Comparison of ENCODE assay signal across 23 mouse cellular contexts in the genomic region with DNA sequence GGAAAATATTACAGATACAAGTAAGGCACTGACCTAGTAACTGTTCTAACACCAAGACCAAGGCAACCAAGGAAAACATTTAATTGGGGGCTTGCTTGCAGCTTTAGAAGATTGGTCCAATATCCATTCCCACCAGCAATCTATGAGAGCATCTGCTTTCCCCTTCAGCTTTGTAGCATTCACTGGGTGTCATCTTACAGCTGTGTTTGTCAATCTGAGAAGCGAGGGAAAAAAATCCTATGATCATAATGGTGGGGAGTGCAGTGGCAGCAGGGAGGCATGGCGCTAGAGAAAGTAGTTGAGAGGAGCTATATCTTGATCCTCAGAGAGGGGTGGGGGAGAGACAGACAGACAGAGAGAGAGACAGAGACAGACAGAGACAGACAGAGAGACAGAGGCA. TPM values are rescaled to one million over a fixed set of nuclear protein-coding genes. Genes with fewer than 3 reads are reported as not detected.
A peak's percentile ranks its signal among the peaks of the same experiment; 100 is the strongest.
DNase-seq lines count a peak whose midpoint lies in the region; ATAC-seq and TF ChIP-seq lines count a peak whose summit lies in the region.
"Had no signal": no experiment of that assay in that cellular context is flagged by ENCODE, and none has a peak within 500 bp of the region (broad histone marks: within the 10 kb centered on the region; RNA-seq: fewer than 3 reads in every experiment).

No protein-coding gene starts in this region.

- H3ac ChIP-seq in C2C12 (ENCODE audit: control insufficient read depth, insufficient read length, low read depth) (no peak overlapping the region), myocyte (ENCODE audit: control insufficient read depth, insufficient read length) (no peak overlapping the region)

- intact Hi-C loops in heart, postnatal 25 days (cut with DNase I) = no loop called here

- TF ChIP-seq CTCF in C2C12 (IDR thresholded peaks at IDR 0.05; ENCODE audit: control insufficient read depth, insufficient read depth, insufficient read length) = no peak

- H3K9me3 ChIP-seq in embryonic facial prominence, embryonic 14.5 days (ENCODE audit: control insufficient read depth, low read length) = no peaks in the 10 kb centered on the region
- H3K9me3 ChIP-seq in embryonic facial prominence, embryonic 10.5 days = no peaks in the 10 kb centered on the region
- no peaks in the 10 kb centered on the region for H3K9me3 ChIP-seq in heart, embryonic 10.5 days
- H3K9me3 ChIP-seq: G1E had no signal

- no peaks in the 10 kb centered on the region for H3K79me2 ChIP-seq in C2C12 (ENCODE audit: control insufficient read depth, insufficient read depth)
- no peaks in the 10 kb centered on the region for H3K79me2 ChIP-seq in myocyte (ENCODE audit: control insufficient read depth, insufficient read depth)

- ATAC-seq in embryonic facial prominence, embryonic 14.5 days (ENCODE audit: low read depth) = no peak
- ATAC-seq: activated CD4-positive, CD25-positive, alpha-beta regulatory T cell, adult 4 months; CD4-positive, CD25-positive, alpha-beta regulatory T cell, adult 4 months; Patski had no signal

- no peak overlapping the region for H3K4me3 ChIP-seq in embryonic facial prominence, embryonic 14.5 days (ENCODE audit: low read depth, low read length)
- H3K4me3 ChIP-seq in embryonic facial prominence, embryonic 10.5 days = no peak overlapping the region
- no peak overlapping the region for H3K4me3 ChIP-seq in heart, embryonic 10.5 days
- H3K4me3 ChIP-seq in C2C12 (ENCODE audit: insufficient read depth, poor library complexity, severe bottlenecking) = no peak overlapping the region
- H3K4me3 ChIP-seq in myocyte = no peak overlapping the region

- H3K4me2 ChIP-seq in embryonic facial prominence, embryonic 14.5 days (ENCODE audit: low read depth, low read length) = no peak overlapping the region
- H3K4me2 ChIP-seq in myocyte (ENCODE audit: low read depth) = no peak overlapping the region

- no peak for TF ChIP-seq POLR2A in myocyte (IDR thresholded peaks at IDR 0.05; ENCODE audit: insufficient read length, low read depth)

- H3K27me3 ChIP-seq in embryonic facial prominence, embryonic 14.5 days (replicated peaks; ENCODE audit: control insufficient read depth, insufficient read depth, low read length) = no peaks in the 10 kb centered on the region
- H3K27me3 ChIP-seq in embryonic facial prominence, embryonic 10.5 days (replicated peaks; ENCODE audit: low read depth, poor library complexity, severe bottlenecking) = no peaks in the 10 kb centered on the region
- H3K27me3 ChIP-seq in heart, embryonic 10.5 days (ENCODE audit: insufficient read depth, poor library complexity, severe bottlenecking) = no peaks in the 10 kb centered on the region
- no peaks in the 10 kb centered on the region for H3K27me3 ChIP-seq in C2C12 (ENCODE audit: control insufficient read depth, insufficient read depth, insufficient read length)
- H3K27me3 ChIP-seq in myocyte (ENCODE audit: control insufficient read depth, insufficient read depth, insufficient read length) = no peaks in the 10 kb centered on the region
- H3K27me3 ChIP-seq: CH12.LX had no signal

- WGBS in embryonic facial prominence, embryonic 14.5 days = 40% methylated on average over 2 of the region's 2 CpGs
- WGBS in embryonic facial prominence, embryonic 10.5 days = 60% methylated on average over 2 of the region's 2 CpGs
- 64% methylated on average over 2 of the region's 2 CpGs for WGBS in heart, embryonic 10.5 days

- no peaks in the 10 kb centered on the region for H3K79me3 ChIP-seq in C2C12 (ENCODE audit: low read depth)

- H3K36me3 ChIP-seq in embryonic facial prominence, embryonic 14.5 days (ENCODE audit: control insufficient read depth, insufficient read depth, low read length) = no peaks in the 10 kb centered on the region
- no peaks in the 10 kb centered on the region for H3K36me3 ChIP-seq in embryonic facial prominence, embryonic 10.5 days (replicated peaks)
- H3K36me3 ChIP-seq in heart, embryonic 10.5 days = no peaks in the 10 kb centered on the region
- H3K36me3 ChIP-seq in C2C12 (ENCODE audit: control insufficient read depth, insufficient read depth) (no peaks in the 10 kb centered on the region), myocyte (ENCODE audit: control insufficient read depth, insufficient read depth) (no peaks in the 10 kb centered on the region)
- H3K36me3 ChIP-seq: G1E had no signal

- H3K4me1 ChIP-seq in embryonic facial prominence, embryonic 14.5 days (ENCODE audit: control insufficient read depth, insufficient read depth, low read length) = no peaks in the 10 kb centered on the region
- H3K4me1 ChIP-seq in embryonic facial prominence, embryonic 10.5 days = no peaks in the 10 kb centered on the region; the same call in 1 of the 2 replicates
- no peaks in the 10 kb centered on the region for H3K4me1 ChIP-seq in heart, embryonic 10.5 days

- no peak overlapping the region for H3K27ac ChIP-seq in embryonic facial prominence, embryonic 14.5 days (replicated peaks; ENCODE audit: low read depth, low read length)
- no peak overlapping the region for H3K27ac ChIP-seq in embryonic facial prominence, embryonic 10.5 days (replicated peaks)
- H3K27ac ChIP-seq in heart, embryonic 10.5 days = no peak overlapping the region

- H3K9ac ChIP-seq in embryonic facial prominence, embryonic 14.5 days (ENCODE audit: low read depth, low read length) = no peak overlapping the region

- DNase-seq in embryonic facial prominence, embryonic 14.5 days (ENCODE audit: low spot score) = peak; percentile 6
- no peak for DNase-seq in embryonic facial prominence, embryonic 10.5 days (ENCODE audit: low spot score)
- peak; percentile 10 for DNase-seq in heart, embryonic 10.5 days (ENCODE audit: low spot score)
- DNase-seq in heart, postnatal 25 days (ENCODE audit: low spot score) = no peak
- no peak for DNase-seq in spleen, postnatal 36 days (ENCODE audit: low spot score in 2 of 2)
- no peak for DNase-seq in spleen, adult 12 weeks (ENCODE audit: low spot score)
- DNase-seq: adrenal gland, adult 2 months; adrenal gland, adult 8-10 months; adrenal gland, postnatal 10 days; adrenal gland, postnatal 14 days; adrenal gland, postnatal 25 days; adrenal gland, postnatal 36 days; B cell, adult 2 months; cerebellum, adult 11 months; cerebellum, adult 11-12 months; cerebellum, adult 18-20 months had no signal

TF ChIP-seq in C2C12, 6 proteins besides CTCF, POLR2A, EP300 and RAD21:
- TF ChIP-seq MYOD1 (IDR thresholded peaks at IDR 0.05; ENCODE audit: control insufficient read depth, insufficient read length, low read depth) (peak; percentile 60), MYOG (IDR thresholded peaks at IDR 0.05; ENCODE audit: control insufficient read depth, extremely low read depth, insufficient read length) (no peak), MAX (IDR thresholded peaks at IDR 0.05) (no peak)

TF ChIP-seq in myocyte, 11 proteins besides CTCF, POLR2A, EP300 and RAD21:
- TF ChIP-seq TCF12 (IDR thresholded peaks at IDR 0.05; ENCODE audit: insufficient read depth, poor library complexity, severe bottlenecking) (no peak), POLR2AphosphoS2 (IDR thresholded peaks at IDR 0.05; ENCODE audit: insufficient read length, low read depth) (no peak), SRF (IDR thresholded peaks at IDR 0.05; ENCODE audit: control insufficient read depth, insufficient read length, low read depth) (no peak), E2F4 (IDR thresholded peaks at IDR 0.05; ENCODE audit: insufficient read depth) (no peak), CEBPB (IDR thresholded peaks at IDR 0.05; ENCODE audit: insufficient read depth, poor library complexity, severe bottlenecking) (no peak), TCF3 (IDR thresholded peaks at IDR 0.05; ENCODE audit: insufficient read length, low read depth) (no peak), MYOD1 (IDR thresholded peaks at IDR 0.05; ENCODE audit: control insufficient read depth in 1 of 3, insufficient read length in 2 of 3, low read depth in 2 of 3) (peak in 2 of 3 experiments; percentile 58 to 76), USF1 (IDR thresholded peaks at IDR 0.05; ENCODE audit: low read depth) (no peak), REST (IDR thresholded peaks at IDR 0.05; ENCODE audit: insufficient read depth, insufficient read length) (no peak)
TF ChIP-seq in myocyte: peak in this region for 1.

RNA-seq across cellular contexts. Expression of gene Tada1, which starts 36.8 kb away (rescaled TPM):
- 50.9 and 57.2 TPM in 2 replicates for polyA plus RNA-seq in embryonic facial prominence, embryonic 14.5 days (2014; fragmentation: Nextera tagmentation; extraction: Ambion mirVana)
- polyA plus RNA-seq in embryonic facial prominence, embryonic 10.5 days (2016; fragmentation: Nextera tagmentation; extraction: Ambion mirVana) = 62.9 and 64.6 TPM in 2 replicates
- polyA plus RNA-seq in heart, embryonic 10.5 days (2016; fragmentation: Nextera tagmentation; extraction: Ambion mirVana) = 35.6 and 44.5 TPM in 2 replicates
- total RNA-seq in heart, postnatal 25 days (2021) = 10 to 100 TPM; 10.2 to 10.6 TPM
- polyA plus RNA-seq in C2C12 (2012; fragmentation: generic; extraction: Trizol) = 18.5 TPM
- polyA plus RNA-seq in myocyte (2012; fragmentation: generic; extraction: Trizol) = 11.7 TPM

Comparison
In these comparisons a context has a peak if more than half of its experiments do, and no peak if none do; other contexts are left out.
1. DNase-seq: peak in embryonic facial prominence, embryonic 14.5 days (single experiment) and heart, embryonic 10.5 days (single experiment); none in embryonic facial prominence, embryonic 10.5 days (single experiment), heart, postnatal 25 days (single experiment), spleen, postnatal 36 days (0 of 2) and spleen, adult 12 weeks (single experiment).